Mouse (Mus musculus) CD8-positive naive resting alpha-beta T cell, adult 2 months (primary cell): ENCODE results near the gene Ppard.

Source experiments
- DNase-seq, 2 experiments: peaks; one replicate each; pipeline ENCODE4 v3.0.0; 2022; ENCODE audit warnings: low read depth in 2 of 2, low spot score in 2 of 2

Gene Ppard

DNA sequence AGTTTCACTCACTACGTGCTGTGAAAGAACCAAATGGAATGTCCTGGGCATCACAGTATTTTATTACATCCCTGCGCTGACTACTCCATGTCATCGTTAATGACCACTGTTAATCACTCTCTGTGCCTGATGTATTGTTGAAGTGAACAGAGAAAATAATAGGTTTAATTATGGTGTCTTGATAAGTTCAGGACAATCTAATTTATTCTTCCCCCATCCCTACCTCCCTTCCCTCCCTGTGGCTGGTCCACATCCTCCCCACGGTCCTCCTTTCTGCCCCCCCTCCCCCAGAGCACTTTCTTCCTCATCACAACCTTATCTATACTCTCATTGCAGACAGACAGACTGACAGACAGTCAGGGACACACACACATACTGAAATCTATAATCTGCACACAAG is 22.3 kb downstream of the Ppard start:
- no peak for DNase-seq

GRCm38 (mm10) chr17:28255651-28256050 is 23.2 kb downstream of the Ppard start:
- no peak for DNase-seq

GRCm38 (mm10) chr17:28256651-28257328 is 24.3 kb downstream of the Ppard start:
- DNase-seq = peak; percentile 85 to 87

DNA sequence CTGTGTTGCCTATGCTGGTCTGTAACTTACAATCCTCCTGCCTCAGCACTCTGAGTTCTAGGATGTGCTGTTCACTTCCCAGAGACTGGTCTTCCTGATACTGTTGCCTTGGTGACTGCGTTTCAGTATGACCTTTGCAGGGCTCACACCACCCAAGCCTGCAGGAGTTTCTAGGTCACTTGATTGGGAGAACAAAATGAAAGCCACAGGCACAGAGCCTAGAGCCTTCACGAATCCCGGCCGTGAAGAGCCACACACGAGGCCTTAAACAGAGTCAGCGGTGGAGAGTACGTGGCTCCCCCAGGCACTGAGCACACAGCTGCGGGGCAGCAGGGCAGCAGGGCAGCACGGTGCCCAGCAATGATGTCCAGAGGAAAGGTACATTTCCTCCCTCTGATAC is 25.8 kb downstream of the Ppard start:
- no peak for DNase-seq

GRCm38 (mm10) chr17:28259890-28260542 is 27.5 kb downstream of the Ppard start:
- peak; percentile 48 to 51 for DNase-seq

DNA sequence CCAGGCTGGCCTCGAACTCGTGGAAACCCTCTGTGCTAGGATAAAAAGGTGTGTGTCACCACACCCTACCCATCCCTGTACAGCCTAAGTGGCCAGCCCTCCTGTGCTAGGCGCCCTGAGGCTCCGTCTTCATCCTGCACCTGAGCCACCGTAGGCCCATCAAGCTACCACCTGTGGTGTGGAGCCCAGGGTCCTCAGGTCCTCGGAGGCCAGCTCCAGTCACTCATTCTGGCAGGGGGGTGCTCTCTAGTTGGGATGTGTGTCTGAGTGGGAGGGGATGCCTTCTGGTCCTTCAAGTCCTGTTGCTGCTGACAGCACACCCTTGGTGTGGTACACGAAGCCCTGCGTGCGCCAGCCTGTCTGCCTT is 28.0 kb downstream of the Ppard start:
- DNase-seq = no peak

- DNase-seq = no peak
Measured at GRCm38 (mm10) chr17:28261795-28262194, 29.3 kb downstream of the Ppard start.

DNA sequence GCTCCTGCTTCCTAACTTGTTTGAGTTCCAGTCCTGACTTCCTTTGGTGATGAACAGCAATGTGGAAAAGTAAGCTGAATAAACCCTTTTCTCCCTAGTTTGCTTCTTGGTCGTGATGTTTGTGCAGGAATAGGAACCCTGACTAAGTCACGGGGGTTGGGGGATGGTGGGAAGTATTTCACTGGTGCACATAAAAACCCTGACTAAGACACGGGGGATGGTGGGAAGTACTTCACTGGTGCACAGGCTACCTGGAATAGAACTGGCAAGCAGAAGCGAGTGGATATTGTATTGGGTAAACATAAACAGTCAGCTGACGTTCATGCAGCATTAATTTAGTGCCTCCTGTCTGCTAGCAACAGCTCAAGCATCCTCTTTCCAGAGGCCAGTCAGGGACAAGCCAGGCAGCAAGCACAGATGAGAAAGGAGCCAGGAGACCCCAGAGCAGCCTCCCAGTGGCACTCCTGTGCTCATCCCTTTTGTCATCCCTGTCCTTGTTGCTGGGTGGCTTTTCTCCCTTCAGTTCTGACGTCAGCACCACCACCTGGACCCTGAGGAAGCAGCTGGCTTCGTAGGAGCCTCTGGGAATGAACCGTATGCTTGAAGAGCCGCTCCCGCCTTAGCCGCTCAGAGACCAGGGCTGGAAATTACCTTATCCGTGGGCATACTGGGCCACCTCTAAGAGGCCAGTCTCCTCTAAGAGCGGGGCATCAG is 30.8 kb downstream of the Ppard start:
- DNase-seq = no peak

GRCm38 (mm10) chr17:28267251-28267650 is 34.8 kb downstream of the Ppard start:
- no peak for DNase-seq

DNA sequence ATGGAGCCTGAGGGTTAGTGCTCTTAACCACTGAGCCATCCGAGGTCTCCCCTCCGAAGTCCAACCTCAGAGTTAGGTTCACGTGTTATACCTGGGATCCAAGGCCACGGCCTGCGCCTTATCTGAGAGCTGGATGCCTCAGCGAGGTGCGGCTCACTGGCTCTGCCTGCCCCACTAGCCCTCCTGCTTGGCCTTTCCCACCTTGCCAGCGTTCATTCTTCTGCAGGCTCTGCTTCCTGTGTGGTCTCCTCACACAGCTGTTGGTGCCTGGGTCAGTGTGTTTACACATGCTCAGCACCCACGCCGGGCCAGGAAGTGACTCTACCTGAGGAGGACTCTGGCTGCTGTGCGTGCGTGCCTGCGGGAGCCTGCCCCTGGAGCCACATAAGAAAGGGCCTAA is 37.7 kb downstream of the Ppard start:
- DNase-seq = no peak

GRCm38 (mm10) chr17:28271537-28272266 is 39.2 kb downstream of the Ppard start:
- DNase-seq = no peak

- DNase-seq = no peak
Measured at GRCm38 (mm10) chr17:28272281-28272680, 39.8 kb downstream of the Ppard start.

DNA sequence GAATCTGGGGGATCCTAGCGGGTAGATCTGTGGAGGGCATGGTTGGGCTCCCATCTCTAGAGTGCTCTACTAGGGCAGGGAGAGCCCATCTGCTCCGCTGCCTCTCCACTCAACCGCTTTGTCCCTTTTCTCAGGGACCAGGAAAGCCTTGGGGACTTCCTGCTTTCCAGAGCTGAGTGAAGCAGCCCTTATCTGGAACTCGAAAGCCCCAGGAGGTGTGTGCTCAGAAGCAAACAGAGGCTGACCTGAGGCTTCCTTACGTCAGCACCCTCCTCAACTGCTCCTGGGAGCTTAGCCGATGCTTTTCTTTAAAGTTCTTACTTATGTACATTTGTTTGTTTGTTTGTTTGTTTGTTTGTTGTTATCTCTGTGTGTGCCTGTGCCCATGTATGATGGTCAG is 40.3 kb downstream of the Ppard start:
- no peak for DNase-seq

GRCm38 (mm10) chr17:28274739-28275138 is 42.2 kb downstream of the Ppard start:
- no peak for DNase-seq

DNA sequence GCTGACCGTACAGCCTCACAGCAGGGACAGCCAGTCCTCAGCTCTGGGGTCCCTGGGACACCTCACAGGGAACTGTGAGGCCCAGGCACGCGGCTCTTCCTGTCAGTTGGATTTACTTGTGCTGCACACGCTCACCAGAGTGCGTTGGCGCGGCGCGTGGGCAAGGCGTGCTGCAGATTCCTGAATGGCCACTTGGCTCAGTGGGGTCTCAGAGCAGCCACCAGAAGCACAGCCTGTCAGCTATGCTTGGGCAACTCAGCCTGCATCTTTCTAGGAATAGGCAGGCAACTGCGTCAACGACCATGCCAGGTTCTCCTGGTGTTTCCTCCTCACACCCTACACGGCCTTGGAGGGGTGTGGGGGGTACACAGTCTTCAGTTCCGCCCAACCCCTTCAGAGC is 44.7 kb downstream of the Ppard start:
- no peak for DNase-seq

GRCm38 (mm10) chr17:28277721-28278120 is 45.2 kb downstream of the Ppard start:
- DNase-seq = no peak

GRCm38 (mm10) chr17:28278156-28278555 is 45.7 kb downstream of the Ppard start:
- DNase-seq = no peak

- no peak for DNase-seq
Measured at GRCm38 (mm10) chr17:28279236-28279635, 46.7 kb downstream of the Ppard start.

- no peak for DNase-seq
Measured at GRCm38 (mm10) chr17:28279780-28280422, 47.4 kb downstream of the Ppard start.

GRCm38 (mm10) chr17:28280423-28280800 is 47.9 kb downstream of the Ppard start:
- no peak for DNase-seq

- no peak for DNase-seq
Measured at GRCm38 (mm10) chr17:28280831-28281377, 48.4 kb downstream of the Ppard start.
